Mouse (Mus musculus): ENCODE data around the gene Mark1. TPM values are rescaled to one million over a fixed set of nuclear protein-coding genes. Genes with fewer than 3 reads are reported as not detected.

Gene Mark1
- polyA plus RNA-seq, 1 experiment = not detected

GRCm38 (mm10) chr1:184905371-184905770 lies 94.0 kb downstream of the Mark1 start:
- Histone ChIP-seq H3K4me3 (ENCODE audit: insufficient read depth, poor library complexity, severe bottlenecking) (no peak overlapping the region), H3K79me2 (ENCODE audit: control insufficient read depth, insufficient read depth) (no peaks in the 10 kb centered on the region), H3K36me3 (ENCODE audit: control insufficient read depth, insufficient read depth) (no peaks in the 10 kb centered on the region), H3ac (ENCODE audit: control insufficient read depth, insufficient read length, low read depth) (no peak overlapping the region), H3K79me3 (ENCODE audit: low read depth) (no peaks in the 10 kb centered on the region), H3K27me3 (ENCODE audit: control insufficient read depth, insufficient read depth, insufficient read length) (peaks cover 4% of the 10 kb centered on the region)
- TF ChIP-seq CTCF (IDR thresholded peaks at IDR 0.05; ENCODE audit: control insufficient read depth, insufficient read depth, insufficient read length) (no peak), USF1 (IDR thresholded peaks at IDR 0.05; ENCODE audit: low read depth) (no peak), CEBPB (IDR thresholded peaks at IDR 0.05; ENCODE audit: low read depth) (no peak), FOSL1 (IDR thresholded peaks at IDR 0.05; ENCODE audit: insufficient read depth, low read length, poor library complexity, severe bottlenecking) (no peak), MYOD1 (IDR thresholded peaks at IDR 0.05; ENCODE audit: control insufficient read depth, insufficient read length, low read depth) (no peak), MAX (IDR thresholded peaks at IDR 0.05) (no peak), MYOG (IDR thresholded peaks at IDR 0.05; ENCODE audit: control insufficient read depth, extremely low read depth, insufficient read length) (no peak)

DNA sequence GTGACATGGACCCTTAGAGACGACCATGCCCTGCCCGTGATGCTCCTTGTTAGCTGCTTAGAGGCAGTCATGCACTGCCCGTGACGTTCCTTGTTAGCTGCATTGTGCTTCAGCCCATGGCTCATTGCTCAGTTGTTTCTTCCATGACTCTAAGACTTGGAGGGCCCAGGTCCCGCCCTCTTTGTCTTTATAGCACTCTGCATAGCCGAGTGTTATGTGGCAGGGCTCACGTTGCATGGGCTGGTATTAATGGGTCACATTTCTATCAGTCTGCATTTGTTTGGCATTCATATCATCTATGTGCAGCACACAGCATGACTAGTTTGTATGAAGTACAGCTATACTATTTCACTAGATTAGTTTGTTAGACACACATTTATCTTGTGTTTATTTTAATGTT lies 95.7 kb downstream of the Mark1 start:
- H3K4me3 ChIP-seq (ENCODE audit: insufficient read depth, poor library complexity, severe bottlenecking) = no peak overlapping the region
- no peaks in the 10 kb centered on the region for H3K79me2 ChIP-seq (ENCODE audit: control insufficient read depth, insufficient read depth)
- no peak overlapping the region for H3ac ChIP-seq (ENCODE audit: control insufficient read depth, insufficient read length, low read depth)
- H3K36me3 ChIP-seq (ENCODE audit: control insufficient read depth, insufficient read depth) = no peaks in the 10 kb centered on the region
- H3K79me3 ChIP-seq (ENCODE audit: low read depth) = no peaks in the 10 kb centered on the region
- no peak for TF ChIP-seq CEBPB (IDR thresholded peaks at IDR 0.05; ENCODE audit: low read depth)
- no peak for TF ChIP-seq MYOG (IDR thresholded peaks at IDR 0.05; ENCODE audit: control insufficient read depth, extremely low read depth, insufficient read length)
- TF ChIP-seq USF1 (IDR thresholded peaks at IDR 0.05; ENCODE audit: low read depth) = no peak
- TF ChIP-seq CTCF (IDR thresholded peaks at IDR 0.05; ENCODE audit: control insufficient read depth, insufficient read depth, insufficient read length) = no peak
- TF ChIP-seq MYOD1 (IDR thresholded peaks at IDR 0.05; ENCODE audit: control insufficient read depth, insufficient read length, low read depth) = no peak
- TF ChIP-seq MAX (IDR thresholded peaks at IDR 0.05) = no peak
- H3K27me3 ChIP-seq (ENCODE audit: control insufficient read depth, insufficient read depth, insufficient read length) = peaks cover 6% of the 10 kb centered on the region

GRCm38 (mm10) chr1:184902886-184903285 lies 96.5 kb downstream of the Mark1 start:
- Histone ChIP-seq H3K79me3 (ENCODE audit: low read depth) (no peaks in the 10 kb centered on the region), H3K79me2 (ENCODE audit: control insufficient read depth, insufficient read depth) (no peaks in the 10 kb centered on the region), H3ac (ENCODE audit: control insufficient read depth, insufficient read length, low read depth) (no peak overlapping the region), H3K36me3 (ENCODE audit: control insufficient read depth, insufficient read depth) (no peaks in the 10 kb centered on the region), H3K27me3 (ENCODE audit: control insufficient read depth, insufficient read depth, insufficient read length) (peaks cover 11% of the 10 kb centered on the region), H3K4me3 (ENCODE audit: insufficient read depth, poor library complexity, severe bottlenecking) (no peak overlapping the region)
- TF ChIP-seq USF1 (IDR thresholded peaks at IDR 0.05; ENCODE audit: low read depth) = no peak
- TF ChIP-seq CEBPB (IDR thresholded peaks at IDR 0.05; ENCODE audit: low read depth) = no peak
- TF ChIP-seq FOSL1 (IDR thresholded peaks at IDR 0.05; ENCODE audit: insufficient read depth, low read length, poor library complexity, severe bottlenecking) = no peak
- TF ChIP-seq MYOG (IDR thresholded peaks at IDR 0.05; ENCODE audit: control insufficient read depth, extremely low read depth, insufficient read length) = no peak
- TF ChIP-seq MAX (IDR thresholded peaks at IDR 0.05) = no peak
- TF ChIP-seq MYOD1 (IDR thresholded peaks at IDR 0.05; ENCODE audit: control insufficient read depth, insufficient read length, low read depth) = no peak
- TF ChIP-seq CTCF (IDR thresholded peaks at IDR 0.05; ENCODE audit: control insufficient read depth, insufficient read depth, insufficient read length) = no peak

DNA sequence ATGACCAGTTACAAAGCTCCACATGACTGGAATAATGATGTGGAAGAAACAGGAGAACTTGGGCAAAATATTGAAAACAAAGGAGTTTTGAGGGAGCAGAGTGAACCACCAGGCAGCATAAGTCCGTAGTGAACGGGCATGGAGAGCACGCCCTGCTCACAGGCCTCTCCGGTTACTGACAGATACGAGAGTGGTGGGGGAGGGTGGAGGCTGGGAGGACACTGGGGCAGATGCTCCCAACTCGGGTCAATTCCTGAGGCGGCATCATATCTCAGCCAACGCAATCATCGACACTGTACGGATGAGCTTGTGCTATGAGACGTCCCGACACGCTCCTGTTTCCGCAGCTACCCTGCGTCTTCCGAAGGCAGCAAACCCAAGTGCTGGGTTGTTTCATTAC lies 102.0 kb downstream of the Mark1 start:
- Histone ChIP-seq H3K27me3 (ENCODE audit: control insufficient read depth, insufficient read depth, insufficient read length) (peaks cover 11% of the 10 kb centered on the region), H3K79me3 (ENCODE audit: low read depth) (no peaks in the 10 kb centered on the region), H3K4me3 (ENCODE audit: insufficient read depth, poor library complexity, severe bottlenecking) (no peak overlapping the region), H3ac (ENCODE audit: control insufficient read depth, insufficient read length, low read depth) (no peak overlapping the region), H3K36me3 (ENCODE audit: control insufficient read depth, insufficient read depth) (no peaks in the 10 kb centered on the region), H3K79me2 (ENCODE audit: control insufficient read depth, insufficient read depth) (no peaks in the 10 kb centered on the region)
- no peak for TF ChIP-seq MAX (IDR thresholded peaks at IDR 0.05)
- TF ChIP-seq USF1 (IDR thresholded peaks at IDR 0.05; ENCODE audit: low read depth) = no peak
- TF ChIP-seq MYOD1 (IDR thresholded peaks at IDR 0.05; ENCODE audit: control insufficient read depth, insufficient read length, low read depth) = no peak
- TF ChIP-seq FOSL1 (IDR thresholded peaks at IDR 0.05; ENCODE audit: insufficient read depth, low read length, poor library complexity, severe bottlenecking) = no peak
- no peak for TF ChIP-seq MYOG (IDR thresholded peaks at IDR 0.05; ENCODE audit: control insufficient read depth, extremely low read depth, insufficient read length)
- TF ChIP-seq CTCF (IDR thresholded peaks at IDR 0.05; ENCODE audit: control insufficient read depth, insufficient read depth, insufficient read length) = no peak
- no peak for TF ChIP-seq CEBPB (IDR thresholded peaks at IDR 0.05; ENCODE audit: low read depth)

DNA sequence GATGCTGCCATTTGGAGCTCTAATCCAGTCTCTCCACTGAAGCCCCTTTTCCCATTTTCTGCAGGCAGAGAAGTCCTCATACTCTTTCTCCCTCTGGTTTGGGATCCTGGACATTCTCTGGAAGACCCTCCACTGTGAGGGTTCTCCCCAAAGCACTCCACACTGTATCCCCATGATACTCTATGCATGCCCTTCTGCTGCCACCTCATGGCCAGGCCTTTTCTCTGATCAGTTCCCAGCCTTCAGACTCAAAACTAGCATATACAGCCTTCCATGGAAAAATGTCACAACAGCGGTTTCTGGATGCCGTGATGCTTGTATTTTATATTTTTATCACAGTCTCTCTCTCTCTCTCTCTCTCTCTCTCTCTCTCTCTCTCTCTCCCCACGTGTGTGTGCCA lies 107.4 kb downstream of the Mark1 start:
- Histone ChIP-seq H3K27me3 (ENCODE audit: control insufficient read depth, insufficient read depth, insufficient read length) (no peaks in the 10 kb centered on the region), H3K79me3 (ENCODE audit: low read depth) (no peaks in the 10 kb centered on the region), H3K36me3 (ENCODE audit: control insufficient read depth, insufficient read depth) (no peaks in the 10 kb centered on the region), H3K4me3 (ENCODE audit: insufficient read depth, poor library complexity, severe bottlenecking) (no peak overlapping the region), H3K79me2 (ENCODE audit: control insufficient read depth, insufficient read depth) (no peaks in the 10 kb centered on the region), H3ac (ENCODE audit: control insufficient read depth, insufficient read length, low read depth) (no peak overlapping the region)
- TF ChIP-seq MAX (IDR thresholded peaks at IDR 0.05) = no peak
- no peak for TF ChIP-seq MYOD1 (IDR thresholded peaks at IDR 0.05; ENCODE audit: control insufficient read depth, insufficient read length, low read depth)
- no peak for TF ChIP-seq USF1 (IDR thresholded peaks at IDR 0.05; ENCODE audit: low read depth)
- no peak for TF ChIP-seq FOSL1 (IDR thresholded peaks at IDR 0.05; ENCODE audit: insufficient read depth, low read length, poor library complexity, severe bottlenecking)
- no peak for TF ChIP-seq CEBPB (IDR thresholded peaks at IDR 0.05; ENCODE audit: low read depth)
- TF ChIP-seq MYOG (IDR thresholded peaks at IDR 0.05; ENCODE audit: control insufficient read depth, extremely low read depth, insufficient read length) = no peak
- TF ChIP-seq CTCF (IDR thresholded peaks at IDR 0.05; ENCODE audit: control insufficient read depth, insufficient read depth, insufficient read length) = no peak

DNA sequence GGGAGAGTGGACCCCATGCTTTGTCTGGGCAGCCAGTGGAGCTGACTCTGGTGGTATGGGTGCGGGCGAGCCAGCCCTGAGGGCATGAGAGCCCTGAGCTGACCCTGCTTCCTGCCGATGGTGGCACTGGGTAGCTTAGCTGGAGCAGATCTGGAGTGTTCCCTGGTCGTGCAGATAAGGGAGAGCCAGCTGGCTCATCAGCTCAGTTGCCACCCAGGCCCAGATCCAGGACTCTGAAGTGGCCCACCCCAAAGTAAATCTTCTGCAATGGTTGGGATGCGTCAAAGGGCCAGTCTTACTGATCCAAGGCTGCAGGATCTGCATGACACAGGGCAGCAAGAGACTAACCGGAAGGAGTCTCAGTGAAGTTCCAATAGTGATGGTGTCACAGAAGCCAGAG lies 109.9 kb downstream of the Mark1 start:
- H3K36me3 ChIP-seq (ENCODE audit: control insufficient read depth, insufficient read depth) = no peaks in the 10 kb centered on the region
- TF ChIP-seq CTCF (IDR thresholded peaks at IDR 0.05; ENCODE audit: control insufficient read depth, insufficient read depth, insufficient read length) = no peak
- no peak for TF ChIP-seq FOSL1 (IDR thresholded peaks at IDR 0.05; ENCODE audit: insufficient read depth, low read length, poor library complexity, severe bottlenecking)
- TF ChIP-seq USF1 (IDR thresholded peaks at IDR 0.05; ENCODE audit: low read depth) = no peak
- TF ChIP-seq CEBPB (IDR thresholded peaks at IDR 0.05; ENCODE audit: low read depth) = no peak
- no peak for TF ChIP-seq MYOG (IDR thresholded peaks at IDR 0.05; ENCODE audit: control insufficient read depth, extremely low read depth, insufficient read length)
- TF ChIP-seq MAX (IDR thresholded peaks at IDR 0.05) = no peak
- TF ChIP-seq MYOD1 (IDR thresholded peaks at IDR 0.05; ENCODE audit: control insufficient read depth, insufficient read length, low read depth) = no peak
- H3K79me3 ChIP-seq (ENCODE audit: low read depth) = no peaks in the 10 kb centered on the region
- H3K27me3 ChIP-seq (ENCODE audit: control insufficient read depth, insufficient read depth, insufficient read length) = no peaks in the 10 kb centered on the region
- H3ac ChIP-seq (ENCODE audit: control insufficient read depth, insufficient read length, low read depth) = no peak overlapping the region
- H3K79me2 ChIP-seq (ENCODE audit: control insufficient read depth, insufficient read depth) = no peaks in the 10 kb centered on the region
- no peak overlapping the region for H3K4me3 ChIP-seq (ENCODE audit: insufficient read depth, poor library complexity, severe bottlenecking)

All from C2C12 (cell line).